Mouse (Mus musculus): Measurements from ENCODE around the gene Tmem63c. TPM values are rescaled to one million over a fixed set of nuclear protein-coding genes. Genes with fewer than 3 reads are reported as not detected.

Tmem63c gene
- polyA plus RNA-seq, 1 experiment = 0.11 TPM

GRCm38 (mm10) chr12:87000840-87001176 is 20.3 kb upstream of the Tmem63c start:
- no peak for DNase-seq (ENCODE audit: low read depth)

DNA sequence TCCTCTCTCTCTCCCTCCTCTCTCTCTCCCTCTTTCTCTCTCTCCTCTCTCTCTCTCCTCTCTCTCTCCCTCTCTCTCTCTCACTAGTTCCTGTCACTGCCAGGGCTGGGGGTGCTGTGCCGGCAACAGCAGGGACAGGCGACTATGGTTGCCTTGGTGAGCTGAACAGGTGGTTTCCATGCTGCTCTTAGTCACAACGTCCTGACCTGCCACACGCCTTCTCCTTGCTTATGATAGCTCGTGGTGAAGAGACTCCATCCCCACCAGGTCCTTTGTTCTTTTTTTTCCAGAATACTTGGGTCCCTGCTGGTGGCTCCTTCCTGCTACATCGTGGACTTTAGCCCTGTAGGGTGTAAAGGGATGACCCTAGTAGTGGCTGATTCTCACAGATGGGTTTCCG is 18.9 kb upstream of the Tmem63c start:
- no peak for DNase-seq (ENCODE audit: low read depth)

DNA sequence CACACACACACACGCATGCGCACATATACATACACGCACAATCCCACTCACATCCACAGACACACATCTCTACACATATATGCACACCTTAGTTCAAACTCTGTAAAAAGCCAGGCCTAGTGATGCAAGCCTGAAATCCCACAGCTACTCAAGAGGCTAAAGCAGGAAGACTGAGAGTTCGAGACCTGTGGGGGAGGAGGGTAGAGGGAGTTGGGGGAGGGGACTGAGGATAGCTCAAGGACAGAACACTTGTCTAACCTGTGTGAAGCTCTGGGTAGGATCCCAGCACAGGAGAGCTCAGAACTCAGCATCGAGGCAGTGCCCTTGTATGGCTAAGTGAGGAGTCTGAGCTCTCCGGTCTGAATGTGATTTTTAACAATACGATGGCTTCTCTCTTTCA is 18.3 kb upstream of the Tmem63c start:
- DNase-seq (ENCODE audit: low read depth) = no peak

- DNase-seq (ENCODE audit: low read depth) = no peak
Observed at GRCm38 (mm10) chr12:87003606-87004005, 17.5 kb upstream of the Tmem63c start.

DNA sequence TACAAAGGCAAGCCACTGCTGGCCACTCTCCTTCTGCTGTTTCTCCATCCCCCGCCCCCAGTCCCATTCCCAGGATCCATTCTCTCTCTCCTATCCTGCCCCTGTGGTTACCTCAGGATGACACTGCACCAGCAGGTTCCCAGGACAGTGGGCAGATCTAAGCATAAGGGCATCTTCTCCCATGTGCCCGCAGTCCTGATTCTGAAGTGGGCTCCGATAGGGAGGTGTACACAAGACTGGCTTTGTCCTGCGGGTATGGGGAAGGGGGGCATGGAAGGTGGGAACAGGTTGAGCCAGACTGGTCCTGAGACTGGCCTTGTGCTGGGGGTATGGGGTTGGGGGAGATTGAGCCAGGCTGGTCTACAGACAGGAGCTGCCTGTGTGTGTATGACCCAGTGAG is 16.5 kb upstream of the Tmem63c start:
- DNase-seq (ENCODE audit: low read depth) = no peak

DNA sequence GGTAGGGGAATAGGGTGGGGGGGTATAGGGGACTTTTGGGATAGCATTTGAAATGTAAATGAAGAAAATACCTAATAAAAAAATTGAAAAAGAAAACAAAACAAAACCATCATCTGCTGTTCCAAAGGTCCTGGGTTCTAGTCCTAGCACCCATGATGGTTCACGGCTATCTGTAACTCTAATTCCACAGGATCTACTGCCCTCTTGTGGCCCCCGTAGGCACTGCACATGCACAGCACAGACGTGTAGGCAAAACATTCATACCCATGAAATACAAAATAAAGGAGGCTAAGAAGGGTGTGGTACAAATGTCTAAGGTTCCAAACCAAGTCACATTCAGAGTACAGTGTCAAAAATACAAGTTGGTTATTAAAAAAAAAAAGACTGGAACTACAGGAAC is 4.1 kb upstream of the Tmem63c start:
- DNase-seq (ENCODE audit: low read depth) = no peak

DNA sequence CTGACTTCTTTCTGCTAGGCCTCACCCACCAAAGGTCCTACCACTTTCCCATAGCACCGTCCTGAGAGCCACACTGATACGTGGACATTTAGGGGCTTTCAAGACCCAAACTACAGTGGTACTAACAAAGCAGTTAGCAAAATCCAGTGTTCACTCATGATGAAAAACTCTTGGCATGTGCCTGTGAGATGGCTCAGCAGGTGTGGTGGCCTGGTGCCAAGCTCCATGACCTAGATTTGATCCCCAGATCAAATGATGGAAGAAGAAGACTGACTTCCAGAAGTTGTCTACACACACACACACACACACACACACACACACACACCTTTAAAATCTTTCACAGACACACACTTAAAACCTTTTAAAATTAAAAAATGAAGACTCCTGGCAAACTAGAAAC is 2.4 kb upstream of the Tmem63c start:
- DNase-seq (ENCODE audit: low read depth) = no peak

- DNase-seq (ENCODE audit: low read depth) = no peak
Observed at GRCm38 (mm10) chr12:87022006-87022405, 866 bp downstream of the Tmem63c start.

GRCm38 (mm10) chr12:87023456-87023855 is 2.3 kb downstream of the Tmem63c start:
- no peak for DNase-seq (ENCODE audit: low read depth)

DNA sequence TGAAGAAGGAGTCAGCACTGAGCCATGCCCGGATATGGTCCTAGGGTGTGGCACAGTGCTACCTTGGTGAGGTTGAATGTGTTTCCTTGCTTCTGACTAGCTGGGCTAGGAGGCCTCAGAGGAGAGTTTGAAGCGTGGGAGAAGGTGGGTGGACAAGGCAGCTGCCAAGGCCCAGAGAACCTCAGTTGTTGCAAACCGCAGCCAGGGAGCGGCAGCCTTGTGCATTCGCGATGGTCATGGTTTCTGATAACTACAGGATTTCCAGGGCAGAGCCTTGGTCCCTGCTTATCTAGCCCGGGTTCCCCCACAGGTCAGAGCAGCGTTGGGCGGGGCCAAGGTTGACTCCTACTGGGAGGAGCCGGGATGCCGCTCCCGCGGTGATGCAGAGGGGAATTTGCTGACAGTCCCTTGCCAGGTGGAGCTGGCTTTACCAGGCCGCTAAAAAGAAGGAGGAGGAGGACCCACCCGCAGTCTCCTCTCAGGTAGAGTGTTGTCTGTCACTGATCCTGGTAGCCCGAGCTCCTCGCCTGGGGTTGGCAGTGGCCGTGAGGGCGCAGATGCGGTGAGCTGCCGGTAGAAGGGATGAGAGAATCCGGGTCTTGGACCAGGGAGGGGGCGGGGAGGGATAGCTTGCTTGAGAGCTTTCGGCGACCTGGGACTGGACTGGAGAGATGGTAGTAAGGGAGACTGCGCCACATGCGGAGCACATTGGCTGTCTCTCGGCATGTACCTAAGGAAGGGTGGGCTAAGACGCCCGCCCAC is 5.2 kb downstream of the Tmem63c start:
- no peak for DNase-seq (ENCODE audit: low read depth)

DNA sequence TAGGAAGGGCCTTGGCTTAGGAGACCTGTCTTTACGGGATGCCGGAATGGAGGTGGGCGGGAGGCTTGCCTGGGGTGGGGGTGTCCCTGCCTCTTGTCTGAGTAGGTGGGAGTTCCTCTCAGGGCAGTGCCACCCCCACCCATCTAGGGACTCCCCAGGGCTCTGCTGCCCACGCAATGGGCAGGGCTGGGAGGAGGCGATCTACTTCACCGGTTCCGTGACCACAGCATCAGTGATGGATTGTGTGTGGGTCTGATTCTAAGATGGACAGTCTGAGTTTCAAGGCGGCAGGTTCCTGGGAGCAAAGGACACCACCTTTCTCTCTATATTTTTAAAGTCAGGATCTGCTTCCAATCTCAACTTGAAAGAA is 5.7 kb downstream of the Tmem63c start:
- DNase-seq (ENCODE audit: low read depth) = no peak

- no peak for DNase-seq (ENCODE audit: low read depth)
Observed at GRCm38 (mm10) chr12:87027391-87027790, 6.3 kb downstream of the Tmem63c start.

DNA sequence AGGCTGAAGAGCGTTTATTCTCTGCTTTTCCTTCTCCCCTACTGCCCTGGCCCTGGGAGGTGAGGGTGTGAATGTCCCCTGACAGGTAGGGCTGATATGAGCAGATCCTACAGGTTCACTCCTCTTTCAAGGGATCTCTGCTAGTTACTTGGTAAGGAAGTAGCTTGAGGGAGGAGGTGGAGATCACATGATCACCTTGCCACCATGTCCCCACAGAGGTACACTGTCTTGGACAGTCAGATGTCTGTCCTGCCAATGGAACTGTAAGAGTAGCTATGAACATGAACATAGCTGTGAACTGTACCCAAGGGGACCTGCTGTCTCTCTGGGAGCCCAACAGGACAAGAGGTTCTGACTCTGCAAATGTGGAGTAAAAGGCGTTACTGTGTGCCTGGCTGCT is 6.9 kb downstream of the Tmem63c start:
- DNase-seq (ENCODE audit: low read depth) = no peak

GRCm38 (mm10) chr12:87029251-87029976 is 8.3 kb downstream of the Tmem63c start:
- DNase-seq (ENCODE audit: low read depth) = no peak

- DNase-seq (ENCODE audit: low read depth) = no peak
Observed at GRCm38 (mm10) chr12:87031163-87031763, 10.1 kb downstream of the Tmem63c start.

- no peak for DNase-seq (ENCODE audit: low read depth)
Observed at GRCm38 (mm10) chr12:87036631-87037030, 15.5 kb downstream of the Tmem63c start.

GRCm38 (mm10) chr12:87040166-87040565 is 19.0 kb downstream of the Tmem63c start:
- no peak for DNase-seq (ENCODE audit: low read depth)

DNA sequence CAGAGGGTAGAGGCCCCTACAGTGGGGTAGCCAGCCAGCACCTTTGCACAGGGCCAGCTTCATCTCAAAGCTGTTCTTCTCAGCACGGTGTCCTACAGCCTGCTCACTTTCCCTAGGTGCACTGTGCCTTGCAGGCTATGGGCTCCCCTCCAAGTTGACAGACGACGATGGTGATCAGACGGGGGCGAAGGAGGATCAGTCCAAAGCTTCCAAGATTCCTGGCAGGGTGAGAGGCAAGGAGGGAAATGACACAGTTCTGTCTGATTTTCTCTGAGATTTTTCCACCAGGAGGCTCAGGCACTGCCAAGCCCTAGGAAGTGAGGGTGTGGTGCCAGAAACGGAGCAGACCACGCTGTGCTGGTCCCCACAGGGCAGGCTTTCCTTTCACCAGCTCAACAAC is 19.7 kb downstream of the Tmem63c start:
- no peak for DNase-seq (ENCODE audit: low read depth)

GRCm38 (mm10) chr12:87042456-87042855 is 21.3 kb downstream of the Tmem63c start:
- DNase-seq (ENCODE audit: low read depth) = no peak

- no peak for DNase-seq (ENCODE audit: low read depth)
Observed at GRCm38 (mm10) chr12:87043221-87043620, 22.1 kb downstream of the Tmem63c start.

- DNase-seq (ENCODE audit: low read depth) = no peak
Observed at GRCm38 (mm10) chr12:87044711-87045110, 23.6 kb downstream of the Tmem63c start.

GRCm38 (mm10) chr12:87047536-87047935 is 26.4 kb downstream of the Tmem63c start:
- no peak for DNase-seq (ENCODE audit: low read depth)

GRCm38 (mm10) chr12:87052661-87053321 is 31.7 kb downstream of the Tmem63c start:
- DNase-seq (ENCODE audit: low read depth) = no peak
